8 mouse cellular contexts compared by ENCODE assay signal in the genomic region with DNA sequence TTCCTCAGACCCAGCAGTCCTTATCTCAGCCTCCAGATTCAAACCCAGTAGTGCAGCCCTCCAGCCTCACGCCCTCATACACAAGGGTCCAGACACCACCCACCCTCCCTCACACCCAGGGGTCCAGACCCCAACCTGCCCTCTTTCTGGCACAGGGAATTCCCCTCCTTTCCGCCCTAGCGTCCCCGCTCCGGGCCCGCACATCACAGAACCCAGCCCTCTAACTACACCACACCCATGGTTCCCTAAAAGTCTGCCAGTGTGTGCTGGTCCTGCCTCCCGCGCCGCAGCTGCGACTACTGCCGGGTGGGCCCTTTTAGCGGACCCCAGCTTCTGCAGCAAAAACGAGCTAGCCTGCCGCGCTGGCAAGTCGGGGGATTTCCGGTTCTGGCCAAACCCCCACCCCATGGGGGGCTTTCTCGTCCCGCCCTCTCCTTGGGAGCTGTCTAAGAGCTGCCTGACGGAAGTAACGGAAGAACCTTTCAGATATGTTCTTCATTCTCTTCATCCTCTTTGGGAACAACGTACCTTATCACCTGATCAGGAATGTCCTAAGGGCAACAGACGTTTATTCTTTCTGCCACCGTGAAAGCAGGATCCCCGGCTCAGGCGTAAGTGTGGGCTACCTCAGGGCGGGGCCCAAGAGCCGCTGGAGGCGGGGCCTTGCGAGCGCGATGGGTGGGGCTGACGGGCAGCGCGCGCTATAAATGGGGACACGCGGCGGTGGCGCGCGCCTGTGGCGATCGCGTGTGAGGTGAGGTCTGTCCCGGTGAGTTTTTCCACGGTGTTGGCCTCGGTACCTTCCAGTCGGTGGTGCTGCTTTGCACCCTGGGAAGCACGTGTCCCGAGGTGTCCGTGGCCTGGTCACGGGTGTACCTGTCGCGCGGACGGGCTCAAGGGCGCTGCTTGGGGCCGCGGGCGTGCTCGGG. TPM values are rescaled to one million over a fixed set of nuclear protein-coding genes. Genes with fewer than 3 reads are reported as not detected.
DNase-seq lines count a peak whose midpoint lies in the region; ATAC-seq lines count a peak whose summit lies in the region.

A gene (minus strand): TSS at position 641 of the 929 bp plus-strand sequence.
A gene (plus strand): TSS at position 668 of the 929 bp plus-strand sequence.

- no peaks in the 10 kb centered on the region for H3K27me3 ChIP-seq in hindbrain, embryonic 16.5 days (replicated peaks; ENCODE audit: control insufficient read depth, insufficient read depth, low read length)

- peaks cover 29% of the 10 kb centered on the region for H3K79me2 ChIP-seq in macrophage (ENCODE audit: inconsistent target)

- WGBS in hindbrain, embryonic 16.5 days: under 1% methylated on average over 62 of the region's 62 CpGs
- WGBS in macrophage (ENCODE audit: missing documents): under 1% methylated on average over 58 of the region's 62 CpGs

- H3K4me2 ChIP-seq in hindbrain, embryonic 16.5 days (ENCODE audit: low read length): peak within 1 kb of the TSS; percentile 86

- peak within 1 kb of the TSS; percentile 84 for H3K4me3 ChIP-seq in hindbrain, embryonic 16.5 days (ENCODE audit: low read length)
- H3K4me3 ChIP-seq in macrophage (ENCODE audit: inconsistent target): peak within 1 kb of the TSS; percentile 96

- H3K36me3 ChIP-seq in hindbrain, embryonic 16.5 days (ENCODE audit: control insufficient read depth, insufficient read depth, low read length): peaks cover 18% of the 10 kb centered on the region
- peaks cover 17% of the 10 kb centered on the region; the same call in 1 of the 2 replicates for H3K36me3 ChIP-seq in macrophage (ENCODE audit: inconsistent target)

- peak within 1 kb of the TSS; percentile 92 for H3K9ac ChIP-seq in hindbrain, embryonic 16.5 days (ENCODE audit: low read depth, low read length)

- peaks cover 21% of the 10 kb centered on the region for H3K4me1 ChIP-seq in hindbrain, embryonic 16.5 days (ENCODE audit: control insufficient read depth, insufficient read depth, low read depth, low read length)

- ATAC-seq in hindbrain, embryonic 16.5 days: peak; percentile 87

- H3K27ac ChIP-seq in hindbrain, embryonic 16.5 days (ENCODE audit: low read depth, low read length): peak within 1 kb of the TSS; percentile 95
- peak within 1 kb of the TSS; percentile 89 for H3K27ac ChIP-seq in macrophage

- H3K9me3 ChIP-seq in hindbrain, embryonic 16.5 days (ENCODE audit: control insufficient read depth, low read length): no peaks in the 10 kb centered on the region

- DNase-seq in WW6 (ENCODE audit: low read depth, low spot score): peak; percentile 74
- peak; percentile 84 to 93 for DNase-seq in cerebellum, postnatal 4 days (ENCODE audit: low spot score in 2 of 2)
- DNase-seq in gastrocnemius, adult 18-20 months (ENCODE audit: low spot score): peak; percentile 92
- DNase-seq in left cerebral cortex, adult 18-20 months (ENCODE audit: low spot score in 2 of 2): peak; percentile 87 to 90
- DNase-seq in right cerebral cortex, adult 18-20 months: peak; percentile 90
- DNase-seq in urinary bladder, postnatal 10 days (ENCODE audit: low spot score): peak; percentile 65

RNA-seq across cellular contexts. Expression of the first gene that starts in this region (rescaled TPM):
- not detected for total RNA-seq in gastrocnemius, adult 18-20 months (2021)
- polyA plus RNA-seq in hindbrain, embryonic 16.5 days (2015; fragmentation: Nextera tagmentation; extraction: Ambion mirVana): 0.67 and 1.7 TPM in 2 replicates
- 1 to 10 TPM; 1.1 to 1.2 TPM for total RNA-seq in left cerebral cortex, adult 18-20 months (2021)
- 1 to 10 TPM in 17 of 26 experiments, under 1 TPM in 5, not detected in 4; 0.69 to 2.7 (median 1.4) TPM for total RNA-seq in macrophage (2018; cell fraction: chromatin; rRNA removed)
- 1 to 10 TPM in 2 of 26 experiments, under 1 TPM in 24; 0.29 to 1.2 (median 0.64) TPM for total RNA-seq in macrophage (2018; cell fraction: cytosol; rRNA removed)
- 1 to 10 TPM in 11 of 26 experiments, under 1 TPM in 9, not detected in 6; 0.40 to 3.0 (median 1.1) TPM for total RNA-seq in macrophage (2018; cell fraction: nucleus; rRNA removed)
- polyA plus RNA-seq in macrophage (2018): 0.33 to 0.97 TPM (median 0.36 TPM) in 3 replicates

RNA-seq across cellular contexts. Expression of the second gene that starts in this region (rescaled TPM):
- 1 to 10 TPM; 4.9 to 5.9 TPM for total RNA-seq in gastrocnemius, adult 18-20 months (2021)
- polyA plus RNA-seq in hindbrain, embryonic 16.5 days (2015; fragmentation: Nextera tagmentation; extraction: Ambion mirVana): 216 and 218 TPM in 2 replicates
- 10 to 100 TPM; 68.6 to 71.1 TPM for total RNA-seq in left cerebral cortex, adult 18-20 months (2021)
- 10 to 100 TPM in 24 of 26 experiments, 1 to 10 TPM in 2; 7.5 to 69.4 (median 31.9) TPM for total RNA-seq in macrophage (2018; cell fraction: chromatin; rRNA removed)
- total RNA-seq in macrophage (2018; cell fraction: cytosol; rRNA removed): 10 to 100 TPM in 10 of 26 experiments, 1 to 10 TPM in 16; 2.9 to 14.0 (median 9.7) TPM
- 10 to 100 TPM; 10.2 to 93.8 (median 31.3) TPM for total RNA-seq in macrophage (2018; cell fraction: nucleus; rRNA removed)
- polyA plus RNA-seq in macrophage (2018): 11.6 to 24.3 TPM (median 20.5 TPM) in 3 replicates

Comparison
In these comparisons a context has a peak if more than half of its experiments do, and no peak if none do; other contexts are left out.
1. Peak in every context shown above with its lines: DNase-seq, ATAC-seq, H3K4me3 ChIP-seq and H3K27ac ChIP-seq.
2. RNA of the second gene that starts in this region (total RNA-seq): 68.6 to 71.1 TPM in left cerebral cortex, adult 18-20 months; 4.9 to 5.9 TPM in gastrocnemius, adult 18-20 months; every median in the first group is over 10 times any median in the second.